Mouse (Mus musculus) brain, embryonic 18.5 days (tissue): ENCODE measurements around the gene Ikzf3.

Source experiments
- DNase-seq: peaks from one replicate; pipeline ENCODE4 v3.0.0-alpha.2; 2012; ENCODE audit warnings: low read depth, low spot score

The Ikzf3 gene

DNA sequence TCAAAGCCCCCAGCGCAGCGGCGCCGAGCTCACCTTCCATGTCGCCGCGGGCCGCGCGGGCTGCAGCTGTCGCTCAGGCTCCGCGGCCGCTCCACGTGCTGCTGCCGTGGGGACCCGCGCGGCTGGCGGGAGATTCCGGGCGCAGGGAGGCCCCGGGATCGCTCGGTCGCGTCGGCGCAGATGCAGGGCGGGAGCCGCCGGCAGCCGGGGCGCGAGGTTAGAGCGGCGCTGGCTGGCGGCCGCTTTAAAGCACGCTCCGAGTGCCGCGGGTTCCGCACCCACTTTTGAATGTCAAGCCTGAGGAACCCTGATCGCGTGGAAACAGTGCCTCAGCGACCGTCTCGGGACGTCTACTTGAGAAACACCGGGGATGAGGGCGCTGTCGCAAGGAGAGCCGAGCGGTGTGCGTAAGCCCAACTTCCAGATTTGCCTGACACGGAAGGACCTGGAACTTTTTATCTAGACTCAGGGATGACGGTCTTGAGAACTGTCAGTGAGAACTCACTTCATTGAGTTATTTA is at the start of gene Ikzf3:
TSS of gene Ikzf3 (minus strand) at position 321 of the 521 bp plus-strand sequence.
- no peak for DNase-seq

DNA sequence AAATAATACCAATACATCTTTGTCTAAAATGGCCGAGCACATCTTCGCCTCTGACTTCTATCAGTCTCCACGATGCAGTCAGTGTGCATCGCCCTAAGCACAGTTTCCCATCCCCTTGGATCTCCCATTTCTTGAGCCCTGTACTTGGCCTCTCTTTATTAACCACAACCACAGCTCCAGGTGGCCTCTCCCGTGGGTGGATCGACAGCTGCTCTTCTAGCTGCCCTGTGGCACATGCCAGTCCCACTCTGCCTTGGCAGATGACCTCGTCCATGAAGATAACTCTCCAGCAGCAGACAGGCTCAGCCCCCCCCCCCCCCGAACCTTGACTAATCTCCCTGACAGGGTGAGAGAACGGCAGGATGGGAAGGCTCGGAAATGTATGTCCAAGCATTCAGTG is 49.6 kb upstream of the Ikzf3 start:
- no peak for DNase-seq

DNA sequence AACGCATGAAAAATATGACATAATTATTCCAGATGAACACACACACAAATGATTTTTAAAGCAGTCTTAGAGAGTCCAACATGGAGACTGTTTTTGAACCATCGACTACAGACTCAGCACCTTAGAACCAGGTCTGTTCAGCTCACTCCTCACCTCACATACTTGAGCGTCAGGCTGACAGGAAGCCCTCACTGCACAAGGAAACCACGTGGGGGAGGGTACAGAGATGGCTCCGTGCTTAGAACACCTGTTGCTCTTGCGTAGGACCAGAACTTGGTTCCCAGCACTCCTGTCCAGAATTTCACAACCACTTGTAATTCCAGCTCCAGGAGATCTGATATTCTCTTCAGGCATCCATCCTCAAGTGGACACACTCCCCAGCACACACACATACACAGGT is 49.2 kb upstream of the Ikzf3 start:
- no peak for DNase-seq

DNA sequence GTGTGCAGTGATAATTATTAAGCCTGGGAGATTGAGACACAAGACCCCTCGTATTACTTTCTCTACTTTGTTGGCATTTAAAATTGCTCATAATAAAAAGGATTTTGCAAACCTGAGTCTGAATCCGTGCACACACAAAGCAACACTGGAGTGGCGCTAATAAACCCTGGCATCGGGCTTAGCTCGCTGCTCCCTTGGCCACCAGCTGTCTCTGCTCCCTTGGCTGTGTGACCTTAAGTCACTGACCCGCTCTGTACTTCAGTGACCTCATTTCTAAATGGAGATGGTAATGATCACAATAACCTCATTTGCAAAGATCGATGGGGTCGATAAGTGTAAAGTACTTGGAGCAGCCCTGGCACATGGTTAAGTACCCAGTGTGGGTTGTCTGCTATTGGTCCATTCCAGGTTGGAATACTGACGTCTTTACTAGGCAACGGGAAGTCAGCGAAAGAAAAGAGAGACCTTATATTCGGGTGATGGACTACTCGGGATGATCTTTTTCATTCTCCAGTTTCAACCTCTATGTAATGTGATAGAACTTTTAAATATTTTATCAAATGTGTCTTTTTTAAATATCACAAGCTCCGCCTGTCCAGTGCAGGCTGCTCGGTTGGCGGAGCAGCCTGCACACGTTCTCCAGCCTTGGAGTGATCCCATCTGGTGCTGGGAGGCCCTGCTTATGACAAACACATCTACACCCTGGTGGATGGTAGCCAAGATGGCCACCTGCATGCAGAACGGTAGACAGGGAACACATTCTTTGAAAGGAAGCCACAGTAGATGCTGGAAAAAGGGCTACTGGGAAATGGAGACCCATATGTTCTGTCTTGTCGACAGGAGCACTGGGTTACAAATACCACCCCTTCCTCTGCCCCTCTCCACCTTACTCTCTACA is 45.0 kb upstream of the Ikzf3 start:
- no peak for DNase-seq

DNA sequence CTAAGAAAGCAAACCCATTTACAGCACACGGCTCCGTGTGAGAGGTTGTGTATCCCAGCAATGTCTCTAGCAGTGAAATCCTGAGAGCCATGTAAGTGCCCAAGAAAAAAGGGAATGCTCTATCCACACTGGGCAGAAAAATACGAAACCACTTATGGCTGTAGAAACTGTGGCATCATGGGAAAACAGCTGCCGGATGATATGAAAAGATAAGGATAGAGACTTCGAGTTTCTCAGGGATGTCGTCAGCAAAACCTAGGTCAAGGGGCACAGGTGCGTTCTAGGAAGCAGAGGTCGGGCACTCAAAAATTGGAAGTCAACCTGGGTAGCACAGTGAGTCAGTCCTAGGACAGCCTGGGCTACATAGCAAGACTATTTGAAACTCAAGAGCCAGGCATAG is 43.5 kb upstream of the Ikzf3 start:
- no peak for DNase-seq

DNA sequence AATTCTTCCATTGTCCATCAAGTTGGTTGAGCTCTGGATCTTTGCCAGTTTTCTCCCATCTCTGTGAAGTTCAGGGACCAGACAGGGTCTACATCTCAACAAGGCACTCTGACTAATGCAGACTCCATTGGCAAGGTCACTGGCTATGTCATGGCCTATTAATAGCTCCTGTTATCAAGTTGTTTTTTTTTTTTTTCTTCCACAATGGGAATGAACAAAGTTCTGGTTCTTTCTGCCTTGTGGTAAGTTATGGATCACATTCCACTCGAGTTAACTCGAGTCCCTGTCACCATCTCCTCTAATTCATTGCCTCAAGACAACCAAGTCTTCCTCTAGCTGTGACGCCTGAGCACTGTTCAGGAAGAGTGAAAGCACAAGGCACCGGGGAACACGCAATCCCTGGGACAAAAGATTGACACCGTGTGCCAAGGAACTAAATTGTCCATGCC is 43.0 kb upstream of the Ikzf3 start:
- no peak for DNase-seq

DNA sequence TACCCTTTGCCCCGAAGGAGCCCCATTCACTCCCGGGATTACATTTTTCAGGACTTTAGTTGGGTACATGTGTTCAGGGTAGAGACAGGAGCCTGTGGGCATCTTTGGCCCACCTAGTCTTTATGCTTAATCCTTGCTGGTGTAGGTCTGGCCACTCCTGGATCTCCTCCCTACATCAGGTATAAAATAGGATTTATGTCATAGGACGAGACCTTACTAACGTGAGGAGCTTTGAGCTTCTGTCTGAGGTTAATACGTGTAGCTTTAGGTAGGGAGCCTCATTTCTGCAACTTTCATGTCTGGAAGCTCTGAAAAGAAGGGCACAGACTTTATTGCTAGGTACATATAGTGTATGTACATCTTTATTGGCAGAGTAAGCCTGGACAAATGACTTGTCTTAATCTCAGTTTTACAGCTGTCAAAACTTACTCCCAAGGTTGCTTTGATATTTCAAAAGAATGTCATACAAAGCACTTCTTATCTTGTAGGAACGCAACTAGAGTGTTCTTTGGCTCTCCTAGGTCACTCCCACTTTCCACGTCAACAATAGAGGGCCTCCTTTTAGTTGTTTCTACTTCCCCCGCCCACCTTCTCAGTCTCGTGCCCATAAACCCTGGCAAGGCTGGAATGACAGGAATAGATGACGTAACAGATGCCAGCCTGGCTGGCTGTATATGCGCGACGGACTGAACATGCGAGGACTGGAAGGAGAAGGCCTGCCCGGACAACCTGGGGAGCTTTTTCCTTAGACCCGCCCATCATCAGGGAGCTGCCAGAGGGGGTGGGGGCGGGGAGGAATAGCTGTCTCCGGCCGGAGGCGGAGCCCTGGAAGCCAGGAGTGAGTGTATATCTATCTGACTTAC is 42.1 kb upstream of the Ikzf3 start:
- DNase-seq = no peak

DNA sequence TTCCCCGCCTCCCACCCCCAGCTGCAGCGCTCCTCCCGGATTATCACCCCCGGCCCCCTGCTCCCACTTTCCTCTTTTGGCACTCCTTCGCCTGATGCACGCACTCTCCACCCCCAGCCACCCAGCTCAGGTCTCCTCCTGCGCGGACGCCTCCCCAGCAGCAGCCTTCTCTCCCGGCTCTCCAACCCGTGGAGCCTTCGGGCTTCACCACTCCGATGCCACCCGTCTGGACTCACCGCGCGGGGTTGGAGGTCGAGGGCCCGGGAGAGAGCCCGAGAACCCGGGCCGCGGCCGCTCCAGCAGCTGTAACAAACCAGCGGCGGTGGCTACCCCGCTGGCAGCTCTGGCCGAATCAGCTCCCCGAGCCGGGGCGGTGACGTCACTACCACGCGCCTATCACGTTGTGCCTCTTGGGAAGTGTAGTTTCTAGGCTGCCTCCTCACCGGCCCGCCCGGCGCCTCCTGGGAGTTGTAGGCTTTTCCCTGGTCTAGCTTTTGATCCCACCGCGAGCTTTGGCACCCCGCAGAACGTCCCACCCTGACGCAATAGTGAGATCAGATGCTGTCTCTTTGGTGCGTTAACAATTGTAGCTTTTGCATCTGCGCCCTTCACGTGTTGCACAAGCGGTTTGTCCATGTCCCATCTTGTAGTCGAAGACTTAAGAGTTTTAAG is 41.2 kb upstream of the Ikzf3 start, which contains the start of gene Ormdl3:
TSS of gene Ormdl3 (minus strand) at position 477 of the 672 bp plus-strand sequence.
- DNase-seq = peak; percentile 91

DNA sequence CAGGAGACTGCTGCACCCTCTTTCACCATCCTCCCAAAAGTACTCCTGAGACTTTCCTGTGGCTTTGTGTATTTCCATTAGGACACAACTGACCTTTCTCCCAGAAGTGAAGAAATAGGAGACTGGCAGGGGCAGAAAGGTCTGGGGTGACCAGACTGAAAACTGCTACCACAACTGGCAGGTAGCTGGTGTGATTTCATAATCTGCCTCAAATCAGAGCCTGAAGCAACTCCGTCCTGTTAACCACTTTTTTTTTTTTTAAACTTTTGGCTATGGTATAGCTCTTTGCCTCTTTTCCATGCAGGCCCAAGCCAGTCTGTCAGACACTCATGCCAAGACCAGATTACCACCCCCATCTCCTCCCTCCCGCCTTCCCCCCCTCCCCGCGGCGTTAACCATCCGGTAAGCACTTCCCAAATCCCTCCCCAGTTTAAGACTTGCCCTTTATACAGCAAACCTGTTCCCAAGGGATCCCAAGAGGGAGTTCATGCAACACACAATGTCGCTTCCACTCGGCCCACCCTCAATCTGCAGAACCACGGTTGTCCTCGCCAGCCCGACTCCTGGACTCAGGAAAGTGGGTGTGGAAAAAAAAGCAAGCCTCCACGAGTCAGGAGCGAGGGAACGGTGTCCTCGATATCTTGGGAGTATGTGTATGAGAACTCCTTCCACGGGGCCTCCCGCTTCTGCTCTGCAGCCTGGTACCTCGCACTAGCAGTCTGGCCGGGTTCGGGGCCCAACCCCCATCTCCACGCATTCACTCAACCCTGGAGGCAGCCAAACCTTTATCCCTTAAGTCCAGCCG is 40.5 kb upstream of the Ikzf3 start:
- no peak for DNase-seq

DNA sequence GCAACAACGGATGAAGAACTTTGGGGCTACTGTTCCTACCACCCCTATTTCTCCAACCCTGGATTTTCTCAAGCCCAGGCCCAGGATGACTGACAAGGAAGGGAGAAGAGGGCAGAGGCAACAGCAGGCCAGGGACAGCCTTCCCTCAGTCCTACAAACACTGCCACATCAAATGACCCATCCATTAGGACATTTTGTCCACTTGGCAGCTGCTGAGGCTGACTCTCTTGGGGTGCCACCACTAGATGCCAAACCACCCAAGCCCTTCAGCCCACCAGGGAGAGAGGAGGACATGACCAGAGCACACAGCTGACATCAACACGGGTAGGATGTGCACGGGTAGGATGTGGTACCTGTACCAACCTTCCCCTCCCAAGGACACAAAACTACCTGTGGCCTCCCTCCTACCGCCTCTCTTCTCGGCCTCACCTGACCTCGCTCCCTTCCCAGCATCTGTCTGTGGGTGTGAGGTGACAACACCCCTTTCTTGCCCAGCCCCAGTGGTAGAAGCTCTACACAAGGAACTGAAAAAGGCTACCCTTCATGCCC is 38.9 kb upstream of the Ikzf3 start:
- no peak for DNase-seq

DNA sequence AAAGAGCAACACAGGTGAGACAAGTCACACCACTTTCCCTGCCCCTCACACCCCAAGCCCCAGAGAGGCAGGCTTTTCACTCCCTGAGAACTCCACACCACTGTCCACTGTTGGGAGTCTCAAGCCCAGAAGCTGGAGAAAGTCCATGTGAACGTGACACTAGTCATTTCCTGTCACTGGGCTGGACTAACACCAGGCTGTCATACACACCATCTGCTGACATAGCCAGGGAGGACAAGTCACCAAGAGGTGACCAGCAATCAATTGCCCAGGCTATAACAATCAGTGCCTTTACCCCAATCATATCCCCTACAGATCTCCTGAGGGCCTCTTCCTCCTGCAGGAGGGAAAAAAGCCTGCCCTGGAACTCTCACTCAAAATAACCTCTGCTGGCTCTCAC is 38.3 kb upstream of the Ikzf3 start:
- DNase-seq = no peak

DNA sequence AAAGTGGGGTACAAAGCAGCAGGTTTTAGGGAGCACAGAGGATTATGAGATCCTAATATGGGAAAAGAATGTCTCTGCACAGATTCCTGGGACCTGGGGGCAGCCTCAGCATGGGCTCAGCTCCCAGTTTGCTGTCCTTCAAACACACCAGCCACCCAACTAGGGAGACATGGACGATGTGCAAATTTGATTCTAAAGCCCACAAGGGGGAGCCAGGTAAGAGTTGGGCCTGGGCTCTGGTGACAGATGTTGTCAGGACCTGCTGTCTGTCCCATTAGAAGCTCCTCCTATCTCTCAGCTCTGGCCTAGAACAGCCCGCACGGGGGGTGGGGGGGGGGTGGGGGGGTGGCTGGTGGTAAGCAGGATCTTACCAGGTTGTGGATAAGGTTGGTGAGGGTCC is 37.7 kb upstream of the Ikzf3 start:
- no peak for DNase-seq

DNA sequence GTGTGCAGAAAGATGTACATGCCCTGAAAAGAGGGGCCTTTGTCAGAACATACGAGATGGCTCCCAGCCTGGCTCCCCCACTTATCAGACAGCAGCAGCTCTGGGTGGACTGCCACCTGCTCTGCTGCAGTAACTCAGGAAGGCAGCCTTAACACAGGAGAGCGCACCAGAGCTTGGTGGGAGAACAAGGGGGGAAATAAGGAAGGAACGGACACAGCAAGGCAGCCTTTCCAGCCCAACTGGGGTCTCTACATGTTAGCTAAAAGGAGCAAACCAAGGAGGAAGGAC is 37.4 kb upstream of the Ikzf3 start:
- DNase-seq = no peak

DNA sequence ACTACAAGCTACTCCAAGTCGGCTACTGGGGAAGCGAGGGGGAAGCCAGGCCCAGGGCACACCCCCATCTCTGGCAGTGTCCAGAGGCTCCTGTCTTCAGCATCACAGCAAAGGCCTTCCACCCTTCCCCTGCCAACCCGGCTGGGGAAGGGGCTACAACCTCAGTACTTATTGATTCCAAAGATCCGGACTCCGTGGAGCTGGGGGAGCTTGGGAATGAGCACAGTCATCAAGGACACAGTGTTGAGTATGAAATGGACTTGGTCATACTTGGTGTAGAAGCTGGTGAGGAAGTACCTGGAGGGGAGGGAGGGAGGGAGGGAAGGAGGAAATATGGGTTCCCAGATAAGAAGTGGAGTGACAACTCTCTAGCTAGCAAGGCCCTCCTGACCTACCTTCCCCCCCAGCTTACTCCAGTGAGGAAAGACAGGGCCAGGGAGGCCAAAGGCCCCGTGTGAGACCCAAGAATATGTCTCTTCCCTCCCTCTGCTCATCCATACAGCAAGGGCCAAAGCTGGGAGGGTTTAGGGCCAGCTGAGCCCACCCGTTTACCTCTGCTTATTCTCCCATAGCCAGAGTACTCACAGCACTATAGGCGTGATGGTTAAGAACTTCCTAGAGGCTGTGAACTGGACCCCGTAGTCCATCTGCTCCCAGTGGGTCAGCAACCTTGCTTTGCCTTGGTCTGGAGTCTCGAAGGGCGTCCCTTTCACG is 36.9 kb upstream of the Ikzf3 start:
- DNase-seq = no peak

DNA sequence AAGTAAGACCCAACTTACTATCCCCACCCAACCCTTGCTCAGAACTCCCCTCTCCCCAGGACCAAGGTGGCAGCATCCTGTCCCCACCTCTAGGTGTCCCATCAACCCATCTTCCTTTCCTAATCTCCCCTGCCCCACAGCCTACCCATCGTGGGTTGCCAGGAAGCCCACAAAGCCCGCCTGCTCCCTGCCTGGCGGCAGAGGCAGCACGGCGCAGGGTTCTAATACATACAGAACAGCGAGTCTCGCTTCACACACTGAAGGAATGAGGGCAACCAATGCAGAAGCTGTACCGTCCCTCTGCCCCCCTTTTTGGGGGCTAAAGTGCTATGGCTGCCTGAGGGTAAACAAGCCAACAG is 36.2 kb upstream of the Ikzf3 start:
- no peak for DNase-seq

DNA sequence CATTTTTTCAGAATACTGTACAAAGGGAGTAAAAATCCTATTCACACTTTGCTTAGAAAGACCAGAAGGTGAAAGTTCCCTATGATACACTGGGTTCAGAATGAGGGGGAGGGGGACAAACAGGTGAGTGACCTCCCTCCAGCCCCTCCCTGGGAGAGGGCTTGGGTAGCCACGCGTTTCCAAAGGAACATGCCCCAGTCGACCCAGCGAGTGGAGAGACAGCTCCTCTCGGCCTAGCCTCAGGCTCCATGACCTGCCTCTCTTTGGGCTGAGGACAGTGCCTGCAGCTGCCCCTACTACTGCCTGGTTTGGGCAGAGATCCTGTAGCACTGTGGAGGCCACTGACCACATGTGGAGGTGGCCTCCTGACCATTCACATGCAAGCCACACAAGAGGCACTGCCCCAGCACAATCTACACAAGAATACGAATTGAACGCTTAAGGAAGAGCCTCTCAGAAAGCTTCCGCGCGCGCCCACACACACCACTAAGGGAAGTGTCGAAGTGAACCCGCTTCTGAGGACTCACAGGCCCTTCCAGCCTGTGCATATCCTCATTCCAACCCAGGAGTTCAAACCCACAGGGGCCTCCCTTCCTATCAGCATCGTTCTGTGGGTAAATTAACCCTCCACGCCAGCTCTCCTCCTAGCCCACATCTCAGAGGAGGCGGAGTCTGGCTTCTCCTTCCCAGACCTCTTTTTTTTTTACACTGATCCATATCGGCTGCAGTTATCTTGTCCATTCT is 35.6 kb upstream of the Ikzf3 start:
- DNase-seq = no peak

DNA sequence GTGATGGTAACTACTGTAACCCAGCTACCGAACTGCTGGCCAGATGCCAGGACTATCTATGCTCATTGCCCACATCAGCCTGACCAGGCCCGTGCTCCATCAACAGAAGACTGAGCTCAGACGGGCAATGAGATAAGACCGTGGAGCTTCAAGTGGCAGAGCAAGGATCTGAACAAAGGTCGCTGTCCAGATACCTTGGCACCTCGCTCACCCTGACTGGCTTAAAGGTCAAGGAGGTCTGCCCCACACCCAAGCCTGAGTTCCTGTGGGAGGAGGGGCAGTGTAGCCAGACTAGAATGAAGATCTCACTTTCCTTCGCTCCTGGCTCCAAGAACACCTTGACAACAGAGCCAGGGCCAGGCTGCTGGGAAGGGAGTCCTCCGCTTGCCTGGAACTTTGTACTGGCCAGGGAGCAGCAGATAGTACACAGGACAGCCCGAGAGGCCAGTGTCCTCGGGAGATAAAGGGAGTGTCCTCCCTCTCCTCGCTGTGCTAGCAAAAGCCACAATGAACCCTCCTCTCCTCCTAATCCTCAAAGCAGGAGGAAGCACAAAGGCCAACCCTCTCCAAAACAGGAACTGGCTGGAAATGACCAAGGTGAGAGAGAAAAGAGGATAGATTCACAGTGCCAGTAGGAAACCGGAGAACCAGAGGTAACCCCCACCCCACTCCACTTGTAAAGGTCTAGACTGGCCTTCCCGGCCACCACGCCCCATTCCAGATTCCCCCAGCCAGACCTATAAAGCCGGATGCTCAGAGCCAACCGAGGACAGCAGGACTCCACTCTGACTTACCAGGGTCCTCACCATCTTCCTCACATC is 34.7 kb upstream of the Ikzf3 start:
- DNase-seq = no peak

DNA sequence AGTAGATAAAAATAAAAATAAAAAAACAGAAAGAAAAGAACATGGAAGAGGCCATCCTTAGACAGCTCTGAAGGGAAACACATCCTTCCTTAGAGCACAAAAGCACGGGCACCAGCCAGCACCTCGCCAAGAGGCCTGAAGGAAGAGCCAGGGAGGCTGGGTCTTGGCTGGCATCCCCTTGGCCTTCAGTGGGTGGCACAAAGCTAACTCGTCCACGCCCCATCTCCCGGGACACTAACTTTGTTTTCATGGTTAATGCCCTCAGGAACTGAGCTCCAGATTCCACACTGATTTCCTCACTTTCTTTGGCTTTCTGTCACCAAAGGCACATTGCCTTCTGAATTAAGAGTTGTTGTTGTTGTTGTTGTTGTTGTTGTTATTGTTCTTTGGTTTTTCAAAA is 31.9 kb upstream of the Ikzf3 start:
- DNase-seq = no peak

DNA sequence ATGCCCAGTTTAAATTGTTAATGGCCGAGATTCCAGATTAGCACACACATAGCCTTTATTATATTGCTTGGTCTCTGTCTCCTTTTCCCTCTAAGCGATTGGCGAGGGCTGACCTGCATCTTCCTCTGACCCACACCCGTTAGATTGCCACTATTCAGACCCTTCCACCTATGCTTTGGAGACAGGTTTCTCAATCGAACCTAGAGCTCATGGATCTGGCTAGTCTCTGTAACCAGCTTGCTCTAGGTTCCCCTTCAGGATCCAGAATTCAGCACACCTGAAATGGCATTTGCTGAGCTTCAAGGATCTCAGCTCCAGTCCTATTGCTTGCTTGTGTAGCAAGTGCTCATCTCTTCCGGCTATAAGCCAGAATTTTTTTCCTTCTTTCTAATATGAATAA is 23.6 kb upstream of the Ikzf3 start:
- no peak for DNase-seq
